Mouse (Mus musculus) small intestine, adult 2 months (tissue): ENCODE data around the gene Sag.

ENCODE experiments used
- CTCF ChIP-seq: fragments of 200-500 bp; IDR thresholded peaks from 2 replicates; pipeline ENCODE4 v1.5.1; 2012; ENCODE audit warnings: low read depth, mild to moderate bottlenecking, control low read depth, inconsistent platforms, low read length, moderate library complexity, mixed read lengths; ENCODE audit not compliant: insufficient replicate concordance, insufficient read length; ENCODE audit errors: extremely low read depth
- POLR2A ChIP-seq: fragments of 200-500 bp; IDR thresholded peaks from 2 replicates; pipeline ENCODE4 v1.6.1; 2012; ENCODE audit warnings: low read depth, mild to moderate bottlenecking, control low read depth, inconsistent platforms, low read length, moderate library complexity

DNA sequence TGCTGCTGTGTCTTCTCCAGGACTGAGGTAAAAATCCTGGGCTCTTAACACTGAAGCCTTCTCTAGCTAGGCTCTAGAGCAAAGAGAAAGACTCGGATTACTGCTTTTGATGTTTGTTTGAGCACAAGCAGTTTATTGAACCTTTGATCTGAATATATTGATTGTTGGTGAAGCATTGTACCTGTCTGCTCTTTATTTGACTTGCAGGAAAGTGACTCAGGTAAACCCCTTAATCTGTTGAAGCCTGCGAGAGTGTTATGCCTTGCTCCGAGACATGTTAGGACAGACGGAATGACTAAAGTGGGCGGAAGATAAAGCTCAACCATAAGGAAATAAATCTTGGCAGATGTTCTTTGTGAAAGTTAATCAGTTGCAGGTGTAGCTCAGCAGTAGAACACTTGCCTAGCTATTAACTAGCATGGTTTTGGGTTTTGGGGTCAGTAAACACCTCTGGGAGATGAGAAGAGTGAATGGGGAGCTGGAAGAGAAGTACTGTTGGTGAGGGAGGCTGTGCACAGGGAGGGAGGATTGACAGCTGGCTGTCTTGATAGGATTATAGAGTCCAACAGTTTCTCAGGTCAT is 24.2 kb upstream of the Sag start:
- TF ChIP-seq CTCF (no peak), POLR2A (no peak)
